Mouse (Mus musculus) adrenal gland, adult 8-10 months (tissue): Measurements from ENCODE around the gene Rnf208. TPM values are rescaled to one million over a fixed set of nuclear protein-coding genes. Genes with fewer than 3 reads are reported as not detected.
A peak's percentile ranks its signal among the peaks of the same experiment; 100 is the strongest.
"Not testable (repeated sequence)": the region's sequence is repeated elsewhere in the genome, so short reads cannot be mapped to it uniquely, and the experiment has no call there.

Experiments used
- DNase-seq: peaks from one replicate; pipeline ENCODE4 v3.0.0; 2022
- total RNA-seq, 4 experiments: library from RNA; stranded (reverse); gene quantifications; 2 replicates each; pipeline ENCODE4 v1.2.4; 2022

Gene Rnf208
- total RNA-seq, 4 experiments from 2014 or later, result 10.3 to 18.0 (median 12.3) TPM

DNA sequence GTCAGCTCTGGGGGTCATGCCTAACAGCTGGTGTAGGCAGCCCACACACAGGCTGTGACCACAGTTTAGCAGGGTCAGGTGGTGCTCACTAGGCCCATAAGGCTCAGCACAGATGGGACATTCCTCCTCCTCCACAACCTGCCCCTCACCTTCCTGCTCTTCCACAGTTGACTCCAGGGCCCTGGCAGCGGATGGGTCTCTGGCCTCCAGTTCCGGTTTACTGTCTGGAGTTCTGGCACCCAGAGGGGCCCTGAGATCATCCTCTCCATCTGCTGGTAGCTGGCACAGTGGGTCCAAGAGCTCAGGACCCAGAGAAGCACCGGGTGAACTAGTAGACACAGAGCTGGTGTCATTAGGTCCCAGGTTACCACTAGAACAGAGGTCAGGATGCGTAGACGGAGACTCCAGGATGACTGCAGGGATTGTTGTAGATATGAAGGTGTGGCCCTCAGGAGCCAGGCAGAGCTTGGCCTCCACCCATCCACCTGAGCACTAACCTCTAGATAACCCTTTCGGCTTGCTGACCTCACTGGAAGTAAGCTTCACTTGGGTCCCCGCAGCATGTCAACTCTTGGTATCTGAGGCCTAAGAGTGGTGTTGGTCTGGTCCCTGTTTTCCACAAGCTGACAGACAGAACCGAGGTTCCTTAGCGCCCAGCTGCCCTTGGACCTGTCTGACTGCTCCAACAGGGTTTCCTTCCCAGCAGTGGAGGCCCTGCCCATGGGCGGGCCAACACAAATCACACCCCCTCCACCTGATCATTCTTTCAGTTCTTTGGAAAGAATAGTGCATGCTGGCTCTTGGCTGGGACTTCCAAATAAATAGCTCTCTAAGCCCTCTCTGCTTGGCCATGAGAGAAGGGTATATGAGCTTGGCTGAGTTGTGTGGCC is 4.4 kb downstream of the Rnf208 start, which contains the start of gene AL732309.1:
AL732309.1 (minus strand) TSS at position 681 of the 890 bp plus-strand sequence.
- DNase-seq, result no peak

DNA sequence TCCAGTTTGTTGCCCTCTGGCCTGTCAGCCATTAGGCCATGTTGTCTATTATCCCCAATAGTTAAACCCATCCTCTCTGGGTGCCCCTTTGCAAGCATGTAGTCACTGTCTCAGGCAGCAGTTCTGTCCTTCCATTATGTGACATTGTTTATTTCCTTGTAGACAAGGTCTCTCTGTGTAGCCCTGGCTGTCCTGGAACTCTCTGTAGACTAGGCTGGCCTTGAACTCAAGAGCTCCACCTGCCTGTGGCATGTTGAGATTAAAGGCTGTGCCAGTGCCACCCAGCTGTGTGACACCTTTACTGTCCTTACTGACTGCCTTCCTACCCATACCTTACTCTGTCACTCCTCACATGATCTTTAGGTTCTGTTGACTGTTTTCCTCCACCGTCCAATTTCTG is 10.3 kb downstream of the Rnf208 start:
- DNase-seq, result no peak

DNA sequence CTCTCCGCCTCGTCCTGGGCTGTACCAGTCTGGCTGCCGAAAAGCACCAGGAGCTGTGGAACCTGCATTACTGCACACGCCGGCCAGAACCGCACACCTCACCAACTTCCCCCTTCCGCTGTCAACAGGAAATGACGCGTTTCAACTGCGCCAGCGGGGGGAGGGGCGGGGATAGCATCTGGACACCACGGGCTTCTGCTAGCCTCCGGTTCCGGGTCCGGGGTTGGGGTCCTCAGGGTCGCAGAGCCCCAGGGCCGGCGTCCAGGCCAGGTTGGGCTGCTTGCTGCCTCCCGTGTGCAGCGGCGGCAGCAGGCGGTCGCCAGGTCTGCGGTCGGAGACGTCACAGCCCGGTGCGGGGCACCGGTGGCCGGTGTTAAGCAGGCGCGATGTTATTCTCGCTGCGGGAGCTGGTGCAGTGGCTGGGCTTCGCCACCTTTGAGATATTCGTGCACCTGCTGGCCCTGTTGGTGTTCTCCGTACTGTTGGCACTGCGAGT is 13.3 kb downstream of the Rnf208 start, which contains the start of gene Tmem203:
Tmem203 (plus strand) TSS at position 156 of the 496 bp plus-strand sequence.
- peak; percentile 76 for DNase-seq

DNA sequence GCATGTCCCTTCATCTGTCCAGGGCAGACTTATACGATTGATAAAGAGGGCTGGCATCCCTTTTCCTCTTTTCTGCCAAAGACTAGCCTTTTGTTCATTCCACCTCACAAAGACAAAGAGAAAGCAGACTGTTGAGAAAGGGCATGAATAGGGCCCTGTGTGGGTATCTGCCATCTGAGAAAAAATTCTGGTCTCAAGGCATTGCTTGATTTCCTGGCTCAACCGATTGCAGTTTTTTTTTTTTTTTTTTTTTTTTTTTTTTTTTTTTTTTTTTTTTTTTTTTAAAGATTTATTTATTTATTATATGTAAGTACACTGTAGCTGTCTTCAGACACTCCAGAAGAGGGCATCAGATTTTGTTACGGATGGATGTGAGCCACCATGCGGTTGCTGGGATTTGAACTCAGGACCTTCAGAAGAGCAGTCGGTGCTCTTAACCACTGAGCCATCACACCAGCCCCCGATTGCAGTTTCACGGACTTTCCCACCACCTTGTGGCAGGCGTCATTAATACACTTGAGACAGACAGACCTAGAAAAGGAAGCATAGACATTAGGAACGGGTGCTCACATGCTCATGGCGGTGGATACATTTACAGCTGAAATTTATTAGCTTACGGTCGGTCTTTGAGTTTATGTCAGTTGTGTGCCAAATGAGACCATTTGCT is 14.5 kb downstream of the Rnf208 start:
- not testable (repeated sequence) for DNase-seq

DNA sequence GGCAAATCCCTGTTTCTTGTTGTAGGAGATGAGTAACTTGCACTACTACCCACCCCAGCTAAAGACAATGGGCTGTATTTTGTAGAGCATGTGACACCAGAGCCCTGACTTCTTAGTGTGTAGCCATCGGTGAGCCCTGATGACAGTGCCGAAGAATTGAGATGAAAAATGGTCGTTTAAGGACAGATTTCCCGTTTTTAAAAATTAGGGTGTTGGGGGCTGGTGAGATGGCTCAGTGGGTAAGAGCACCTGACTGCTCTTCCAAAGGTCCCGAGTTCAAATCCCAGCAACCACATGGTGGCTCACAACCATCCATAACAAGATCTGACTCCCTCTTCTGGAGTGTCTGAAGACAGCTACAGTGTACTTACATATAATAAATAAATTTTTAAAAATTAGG is 15.2 kb downstream of the Rnf208 start:
- DNase-seq, result not testable (repeated sequence)

DNA sequence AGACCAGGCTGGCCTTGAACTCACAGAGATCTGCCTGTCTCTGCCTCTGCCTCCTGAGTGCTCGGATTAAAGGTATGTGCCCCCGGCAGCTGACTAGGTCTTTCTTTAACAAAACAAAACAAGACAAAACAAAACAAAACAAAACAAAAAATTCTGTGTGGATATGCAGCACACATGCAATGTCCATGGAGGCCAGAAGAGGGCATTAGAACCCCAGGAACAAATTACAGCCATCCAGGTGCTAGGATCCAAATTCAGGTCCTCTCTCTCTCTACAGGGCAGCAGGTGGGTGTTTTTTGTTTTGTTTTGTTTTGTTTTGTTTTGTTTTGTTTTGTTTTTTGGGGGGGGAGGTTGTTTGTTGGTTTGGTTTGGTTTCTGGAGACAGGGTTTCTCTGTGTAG is 16.8 kb downstream of the Rnf208 start:
- DNase-seq, result no peak

DNA sequence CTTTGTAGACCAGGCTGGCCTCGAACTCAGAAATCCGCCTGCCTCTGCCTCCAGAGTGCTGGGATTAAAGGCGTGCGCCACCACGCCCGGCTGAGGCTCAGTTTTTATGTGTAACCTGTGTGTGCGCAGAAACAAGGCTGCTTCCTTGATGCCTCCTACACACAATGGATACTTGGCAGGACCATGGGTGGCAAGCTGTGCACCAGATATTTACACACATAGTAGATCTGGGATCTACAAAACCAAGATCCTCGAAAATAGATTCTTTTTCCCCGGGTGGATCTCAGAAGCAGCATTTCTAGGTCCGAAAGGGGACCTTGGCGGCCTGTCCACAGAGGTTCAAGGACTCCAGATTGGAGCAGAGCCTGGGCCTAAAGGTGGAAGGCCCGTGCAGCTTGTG is 19.8 kb downstream of the Rnf208 start:
- no peak for DNase-seq

- DNase-seq, result peak; percentile 95
Observed at GRCm38 (mm10) chr2:25262291-25262767, 20.3 kb downstream of the Rnf208 start, which contains the start of gene Tprn. TSS of gene Tprn (plus strand) at chr2:25262618.

- no peak for DNase-seq
Observed at GRCm38 (mm10) chr2:25262795-25263622, 21.0 kb downstream of the Rnf208 start.

DNA sequence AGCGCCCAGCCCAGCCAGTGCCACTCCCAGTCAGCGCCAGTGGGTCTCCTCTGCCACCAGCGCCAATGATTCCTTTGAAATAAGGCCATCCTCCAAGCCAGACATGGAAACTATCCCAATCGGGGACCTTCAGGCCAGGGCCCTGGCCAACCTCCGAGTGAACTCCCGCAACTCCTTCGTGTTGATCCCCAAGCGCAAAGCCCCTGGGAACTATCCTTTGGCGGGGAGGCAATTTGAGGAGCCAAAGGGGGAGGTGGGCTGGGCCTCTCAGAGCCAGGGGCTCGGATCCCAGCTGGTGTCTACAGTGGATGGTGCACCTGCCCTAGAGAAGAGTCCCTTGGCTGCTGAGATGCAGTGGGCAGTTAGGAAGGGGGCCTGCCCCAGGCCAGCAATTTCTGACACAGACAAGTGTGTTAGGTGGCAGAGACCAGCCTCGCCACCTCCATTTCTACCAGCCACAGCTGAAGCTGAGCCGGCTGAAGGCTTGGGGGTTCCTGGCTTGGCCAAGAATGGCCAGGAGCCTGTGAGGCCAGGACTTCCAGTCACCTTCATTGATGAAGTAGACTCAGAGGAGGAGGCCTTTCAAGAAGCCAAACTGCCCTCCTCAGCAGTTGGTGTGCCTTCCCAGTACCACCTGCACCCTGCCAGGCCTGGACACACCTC is 21.7 kb downstream of the Rnf208 start:
- no peak for DNase-seq

GRCm38 (mm10) chr2:25264286-25264660 is 22.2 kb downstream of the Rnf208 start:
- no peak for DNase-seq

DNA sequence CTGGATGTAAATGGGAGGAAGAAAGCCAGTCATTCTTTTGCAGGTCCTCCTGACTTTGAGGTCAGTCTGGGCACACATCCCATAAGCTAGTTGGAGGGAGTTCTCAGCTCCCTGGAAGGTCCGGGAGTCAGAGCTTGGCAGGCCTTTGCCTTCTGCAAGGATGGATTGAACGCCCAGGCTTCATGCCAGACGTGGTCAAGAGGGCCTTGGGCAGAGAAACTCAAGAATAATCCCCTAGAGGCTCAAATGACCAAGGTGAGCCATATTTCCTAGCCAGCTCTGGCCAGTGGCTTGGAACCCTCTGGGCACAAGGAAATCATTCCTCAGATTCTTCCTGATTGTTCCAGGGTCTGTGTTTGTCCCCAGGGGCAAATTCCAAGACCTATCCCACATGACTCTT is 22.8 kb downstream of the Rnf208 start:
- no peak for DNase-seq

- no peak for DNase-seq
Observed at GRCm38 (mm10) chr2:25265897-25266656, 24.0 kb downstream of the Rnf208 start.

DNA sequence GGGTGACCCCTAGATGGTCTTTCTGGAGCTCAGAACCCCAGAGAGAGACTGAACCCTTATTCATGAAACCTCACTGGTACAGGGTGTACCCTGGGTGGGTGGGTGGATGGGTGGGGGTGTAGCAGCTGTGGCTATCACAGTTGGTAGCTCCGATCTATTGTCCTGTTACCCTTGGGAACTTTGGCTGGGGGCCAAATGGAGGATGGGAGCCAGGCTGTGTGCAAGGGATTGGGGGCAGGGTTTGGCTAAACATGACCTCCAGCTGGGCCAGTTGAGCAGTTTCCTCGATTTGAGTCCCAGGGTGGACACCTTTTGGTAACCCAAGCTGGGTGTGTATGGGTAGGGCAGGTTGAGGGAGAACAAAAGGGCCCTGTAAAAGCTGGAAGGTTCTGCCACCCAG is 24.7 kb downstream of the Rnf208 start:
- DNase-seq, result no peak

GRCm38 (mm10) chr2:25267241-25267640 is 25.2 kb downstream of the Rnf208 start:
- no peak for DNase-seq

- no peak for DNase-seq
Observed at GRCm38 (mm10) chr2:25267746-25268309, 25.8 kb downstream of the Rnf208 start.

GRCm38 (mm10) chr2:25271827-25272511 is 29.9 kb downstream of the Rnf208 start, which contains the start of the genes Ssna1 and Anapc2:
TSS of gene Ssna1 (minus strand) at chr2:25272438.
TSS of gene Anapc2 (plus strand) at chr2:25272478.
- DNase-seq, result peak; percentile 96

DNA sequence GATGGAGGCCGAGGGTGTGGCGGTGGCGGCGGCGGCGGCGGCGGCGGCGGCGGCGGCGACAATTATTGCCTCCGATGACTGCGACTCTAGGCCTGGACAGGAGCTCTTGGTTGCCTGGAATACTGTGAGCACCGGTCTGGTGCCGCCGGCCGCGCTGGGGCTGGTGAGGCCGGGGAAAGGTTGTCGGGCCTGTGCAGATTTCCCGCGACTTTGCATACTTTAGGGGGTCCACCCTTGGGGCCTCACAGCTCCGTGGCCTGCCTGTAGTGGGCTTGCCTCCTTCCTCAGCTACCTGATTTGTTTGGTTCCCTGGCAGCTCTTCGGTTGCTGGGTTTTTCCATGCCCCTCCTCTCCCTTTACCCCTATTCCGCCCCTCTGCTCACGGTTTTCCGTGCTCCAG is 30.5 kb downstream of the Rnf208 start:
- DNase-seq, result no peak

DNA sequence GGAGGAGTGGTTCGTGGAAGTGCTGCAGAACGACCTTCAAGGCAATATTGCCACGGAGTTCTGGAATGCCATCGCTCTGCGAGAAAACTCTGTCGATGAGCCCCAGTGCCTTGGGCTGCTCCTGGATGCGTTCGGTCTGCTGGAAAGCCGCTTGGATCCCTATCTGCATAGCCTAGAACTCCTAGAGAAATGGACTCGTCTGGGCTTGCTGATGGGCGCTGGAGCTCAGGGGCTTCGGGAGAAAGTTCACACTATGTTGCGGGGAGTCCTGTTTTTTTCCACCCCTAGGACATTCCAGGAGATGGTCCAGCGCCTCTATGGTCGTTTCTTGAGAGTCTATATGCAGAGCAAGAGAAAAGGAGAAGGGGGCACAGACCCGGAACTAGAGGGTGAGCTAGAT is 31.0 kb downstream of the Rnf208 start:
- DNase-seq, result no peak
